Mouse (Mus musculus) MEL (cell line): Measurements from ENCODE around the gene Rab38. TPM values are rescaled to one million over a fixed set of nuclear protein-coding genes. Genes with fewer than 3 reads are reported as not detected.
A peak's percentile ranks its signal among the peaks of the same experiment; 100 is the strongest.

ENCODE experiments used
- DNase-seq: peaks from one replicate; pipeline ENCODE4 v3.0.0; 2011; ENCODE audit warnings: low read depth, low spot score
- H3K27ac ChIP-seq: 2 replicates; pipeline ENCODE4 v1.5.1; 2012; ENCODE audit warnings: low read depth, mild to moderate bottlenecking, control low read depth, low read length, moderate library complexity; ENCODE audit not compliant: control insufficient read depth
- H3K27me3 ChIP-seq, 2 experiments: fragments of 150-350 bp in 1 of 2; sonication (generic) in 1 of 2; 2 replicates each; pipeline ENCODE4 v1.6.1; 2012; ENCODE audit warnings: low read length in 2 of 2, mild to moderate bottlenecking in 2 of 2, improper control_type of control experiment in 1 of 2, moderate library complexity in 1 of 2; ENCODE audit not compliant: insufficient read depth in 2 of 2, control insufficient read depth in 1 of 2
- H3K36me3 ChIP-seq, 2 experiments: 2 replicates each; pipeline ENCODE4 v1.6.1; 2012 to 2014; ENCODE audit warnings: low read length in 2 of 2, improper control_type of control experiment in 1 of 2, inconsistent platforms in 1 of 2, mild to moderate bottlenecking in 1 of 2; ENCODE audit not compliant: insufficient read depth in 2 of 2, control insufficient read depth in 1 of 2
- H3K4me1 ChIP-seq, 2 experiments: fragments of 150-350 bp in 1 of 2; sonication (generic) in 1 of 2; 2 replicates each; pipeline ENCODE4 v1.6.1; 2012; ENCODE audit warnings: low read length in 2 of 2, improper control_type of control experiment in 1 of 2, mild to moderate bottlenecking in 1 of 2; ENCODE audit not compliant: insufficient read depth in 2 of 2, control insufficient read depth in 1 of 2
- H3K4me3 ChIP-seq, 2 experiments: fragments of 150-350 bp in 1 of 2; sonication (generic) in 1 of 2; 2 replicates each; pipeline ENCODE4 v1.5.1; 2012; ENCODE audit warnings: low read depth in 2 of 2, low read length in 2 of 2, mild to moderate bottlenecking in 2 of 2, moderate library complexity in 2 of 2, control low read depth in 1 of 2, improper control_type of control experiment in 1 of 2; ENCODE audit not compliant: control insufficient read depth in 1 of 2, insufficient read depth in 1 of 2
- H3K79me2 ChIP-seq: 2 replicates; pipeline ENCODE4 v1.6.1; 2012; ENCODE audit warnings: mild to moderate bottlenecking, low read length, moderate library complexity; ENCODE audit not compliant: control insufficient read depth, poor library complexity, insufficient read depth
- H3K9ac ChIP-seq: 2 replicates; pipeline ENCODE4 v1.6.1; 2012; ENCODE audit warnings: low read depth, mild to moderate bottlenecking, control low read depth, low read length, moderate library complexity; ENCODE audit not compliant: control insufficient read depth, poor library complexity, severe bottlenecking
- H3K9me3 ChIP-seq: fragments of 150-350 bp; sonication (generic); replicated peaks from 2 replicates; pipeline ENCODE4 v1.6.1; 2012; ENCODE audit warnings: mild to moderate bottlenecking, low read length, improper control_type of control experiment, moderate library complexity; ENCODE audit not compliant: insufficient read depth
- CHD1 ChIP-seq: IDR thresholded peaks from 2 replicates; pipeline ENCODE4 v1.6.1; 2012; ENCODE audit warnings: low read depth, mild to moderate bottlenecking, inconsistent platforms, low read length, improper control_type of control experiment
- CHD2 ChIP-seq: IDR thresholded peaks from 2 replicates; pipeline ENCODE4 v1.6.1; 2011; ENCODE audit warnings: low read length, improper control_type of control experiment
- E2F4 ChIP-seq: IDR thresholded peaks from 2 replicates; pipeline ENCODE4 v1.6.1; 2011; ENCODE audit warnings: low read depth, low read length, improper control_type of control experiment, borderline replicate concordance
- ELF1 ChIP-seq: IDR thresholded peaks from 2 replicates; pipeline ENCODE4 v1.6.1; 2014; ENCODE audit warnings: low read depth, mild to moderate bottlenecking, inconsistent platforms, low read length, improper control_type of control experiment, moderate library complexity
- ETS1 ChIP-seq: IDR thresholded peaks from 2 replicates; pipeline ENCODE4 v1.6.1; 2012; ENCODE audit warnings: low read depth, mild to moderate bottlenecking, inconsistent platforms, low read length, improper control_type of control experiment, moderate library complexity
- GABPA ChIP-seq: IDR thresholded peaks from 2 replicates; pipeline ENCODE4 v1.6.1; 2012; ENCODE audit warnings: low read depth, mild to moderate bottlenecking, inconsistent platforms, low read length, improper control_type of control experiment, moderate library complexity
- HCFC1 ChIP-seq: IDR thresholded peaks from 2 replicates; pipeline ENCODE4 v1.6.1; 2012; ENCODE audit warnings: low read depth, mild to moderate bottlenecking, inconsistent platforms, low read length, improper control_type of control experiment, moderate library complexity
- JUND ChIP-seq: IDR thresholded peaks from 2 replicates; pipeline ENCODE4 v1.6.1; 2011; ENCODE audit warnings: low read depth, mild to moderate bottlenecking, improper control_type of control experiment, low read length
- MAFK ChIP-seq: IDR thresholded peaks from 2 replicates; pipeline ENCODE4 v1.6.1; 2011; ENCODE audit warnings: low read depth, mild to moderate bottlenecking, low read length, improper control_type of control experiment, borderline replicate concordance
- MXI1 ChIP-seq: IDR thresholded peaks from 2 replicates; pipeline ENCODE4 v1.6.1; 2011; ENCODE audit warnings: mild to moderate bottlenecking, low read depth, low read length, improper control_type of control experiment
- NELFE ChIP-seq: IDR thresholded peaks from 2 replicates; pipeline ENCODE4 v1.6.1; 2011; ENCODE audit warnings: low read depth, low read length, improper control_type of control experiment
- NRF1 ChIP-seq: IDR thresholded peaks from 2 replicates; pipeline ENCODE4 v1.6.1; 2014; ENCODE audit warnings: low read depth, mild to moderate bottlenecking, inconsistent platforms, low read length, improper control_type of control experiment, moderate library complexity; ENCODE audit not compliant: poor library complexity, insufficient read depth, severe bottlenecking
- POLR2A ChIP-seq, 2 experiments: IDR thresholded peaks; 2 replicates each; pipeline ENCODE4 v1.6.1; 2011 to 2012; ENCODE audit warnings: low read length in 2 of 2, mild to moderate bottlenecking in 2 of 2, control low read depth in 1 of 2, improper control_type of control experiment in 1 of 2, low read depth in 1 of 2, moderate library complexity in 1 of 2; ENCODE audit not compliant: control insufficient read depth in 1 of 2, insufficient read depth in 1 of 2, poor library complexity in 1 of 2
- POLR2AphosphoS2 ChIP-seq: IDR thresholded peaks from 2 replicates; pipeline ENCODE4 v1.6.1; 2011; ENCODE audit warnings: low read length, improper control_type of control experiment
- RAD21 ChIP-seq: IDR thresholded peaks from 2 replicates; pipeline ENCODE4 v1.6.1; 2011; ENCODE audit warnings: mild to moderate bottlenecking, low read depth, low read length, improper control_type of control experiment
- RCOR1 ChIP-seq: IDR thresholded peaks from 2 replicates; pipeline ENCODE4 v1.6.1; 2012; ENCODE audit warnings: low read depth, mild to moderate bottlenecking, inconsistent platforms, low read length, improper control_type of control experiment
- SIN3A ChIP-seq: IDR thresholded peaks from 2 replicates; pipeline ENCODE4 v1.6.1; 2012; ENCODE audit warnings: low read length, improper control_type of control experiment, inconsistent platforms
- SMC3 ChIP-seq: IDR thresholded peaks from 2 replicates; pipeline ENCODE4 v1.6.1; 2011; ENCODE audit warnings: low read depth, low read length, improper control_type of control experiment
- TBP ChIP-seq: IDR thresholded peaks from 2 replicates; pipeline ENCODE4 v1.8.0; 2011; ENCODE audit warnings: low read depth, low read length, improper control_type of control experiment
- TCF12 ChIP-seq: IDR thresholded peaks from 2 replicates; pipeline ENCODE4 v1.6.1; 2014; ENCODE audit warnings: low read depth, mild to moderate bottlenecking, inconsistent platforms, low read length, improper control_type of control experiment, moderate library complexity
- USF2 ChIP-seq, 2 experiments: IDR thresholded peaks; 2 replicates each; pipeline ENCODE4 v1.6.1; 2011 to 2012; ENCODE audit warnings: improper control_type of control experiment in 2 of 2, low read length in 2 of 2, borderline replicate concordance in 1 of 2, inconsistent platforms in 1 of 2, low read depth in 1 of 2, mild to moderate bottlenecking in 1 of 2; ENCODE audit not compliant: insufficient read depth in 1 of 2
- ZMIZ1 ChIP-seq: IDR thresholded peaks from 2 replicates; pipeline ENCODE4 v1.6.1; 2012; ENCODE audit warnings: low read depth, mild to moderate bottlenecking, inconsistent platforms, low read length, improper control_type of control experiment, moderate library complexity
- ZNF384 ChIP-seq: IDR thresholded peaks from 2 replicates; pipeline ENCODE4 v1.6.1; 2012; ENCODE audit warnings: low read depth, mild to moderate bottlenecking, inconsistent platforms, low read length, improper control_type of control experiment
- polyA plus RNA-seq, 2 experiments: library from polyadenylated mRNA; stranded (reverse) in 1 of 2; unstranded in 1 of 2; fragments of >175 nt in 1 of 2; fragments of >200 nt in 1 of 2; gene quantifications; 2 replicates each; pipeline versions ENCODE4 v1.2.1 to v1.2.4; 2012; ENCODE audit warnings: low replicate concordance in 2 of 2, low read depth in 1 of 2; ENCODE audit not compliant: insufficient read length in 2 of 2, insufficient read depth in 1 of 2, missing spikeins in 1 of 2
- total RNA-seq: library from RNA; depleted of rRNA; stranded (reverse); fragments of 300-350 nt; gene quantifications from 2 replicates; pipeline ENCODE4 v1.2.3, GENCODE M21; 2012

Rab38 gene
- total and polyA plus RNA-seq, 3 experiments: 11.2 to 19.9 TPM; not detected in 1

GRCm38 (mm10) chr7:88429786-88430691, at the start of gene Rab38 (continued):
- TF ChIP-seq POLR2AphosphoS2 (peak; percentile 76; the same call in 1 of the 2 replicates), ZMIZ1 (peak; percentile 86), POLR2A (IDR thresholded peaks at IDR 0.05; ENCODE audit: control insufficient read depth in 1 of 2, insufficient read depth in 1 of 2, low read depth in 1 of 2, low read length in 2 of 2, poor library complexity in 1 of 2) (peak; percentile 54 to 87; a peak in 3 of 4 replicates), ZNF384 (no peak), ETS1 (no peak), CHD2 (no peak)

GRCm38 (mm10) chr7:88394568-88394967, 35.5 kb upstream of the Rab38 start:
- DNase-seq: no peak
- Histone ChIP-seq H3K9me3 (no peaks in the 10 kb centered on the region), H3K9ac (no peak overlapping the region), H3K4me1 (no peaks in the 10 kb centered on the region), H3K27ac (no peak overlapping the region), H3K27me3 (no peaks in the 10 kb centered on the region), H3K4me3 (no peak overlapping the region), H3K36me3 (no peaks in the 10 kb centered on the region)
- TF ChIP-seq RCOR1 (no peak), ELF1 (no peak), JUND (no peak), SMC3 (no peak), E2F4 (no peak), GABPA (no peak), CHD1 (no peak), USF2 (IDR thresholded peaks at IDR 0.05; ENCODE audit: borderline replicate concordance in 1 of 2, insufficient read depth in 1 of 2, low read depth in 1 of 2, low read length in 2 of 2) (no peak), POLR2A (IDR thresholded peaks at IDR 0.05; ENCODE audit: control insufficient read depth in 1 of 2, insufficient read depth in 1 of 2, low read depth in 1 of 2, low read length in 2 of 2, poor library complexity in 1 of 2) (no peak), SIN3A (no peak)
- TF ChIP-seq, all 39 proteins: peak for 0
- no peaks in the 10 kb centered on the region for H3K79me2 ChIP-seq

- Histone ChIP-seq H3K27ac (no peak overlapping the region), H3K9me3 (no peaks in the 10 kb centered on the region), H3K27me3 (no peaks in the 10 kb centered on the region), H3K4me3 (no peak overlapping the region), H3K4me1 (no peaks in the 10 kb centered on the region), H3K36me3 (no peaks in the 10 kb centered on the region), H3K9ac (no peak overlapping the region), H3K79me2 (no peaks in the 10 kb centered on the region)
- TF ChIP-seq USF2 (IDR thresholded peaks at IDR 0.05; ENCODE audit: borderline replicate concordance in 1 of 2, insufficient read depth in 1 of 2, low read depth in 1 of 2, low read length in 2 of 2): no peak
- no peak for TF ChIP-seq NELFE
- TF ChIP-seq RAD21: no peak
- no peak for TF ChIP-seq ZNF384
- TF ChIP-seq TBP: no peak
- no peak for TF ChIP-seq NRF1
- TF ChIP-seq CHD2: no peak
- no peak for TF ChIP-seq ZMIZ1
- no peak for TF ChIP-seq POLR2AphosphoS2
- no peak for TF ChIP-seq HCFC1
- no peak for TF ChIP-seq TCF12
- no peak for TF ChIP-seq MAFK
- TF ChIP-seq MXI1: no peak
- no peak for TF ChIP-seq GABPA
- no peak for TF ChIP-seq JUND
- DNase-seq: no peak
Measured at GRCm38 (mm10) chr7:88395745-88396144, 34.3 kb upstream of the Rab38 start.
